29 mouse cellular contexts compared by ENCODE assay signal in the genomic region with DNA sequence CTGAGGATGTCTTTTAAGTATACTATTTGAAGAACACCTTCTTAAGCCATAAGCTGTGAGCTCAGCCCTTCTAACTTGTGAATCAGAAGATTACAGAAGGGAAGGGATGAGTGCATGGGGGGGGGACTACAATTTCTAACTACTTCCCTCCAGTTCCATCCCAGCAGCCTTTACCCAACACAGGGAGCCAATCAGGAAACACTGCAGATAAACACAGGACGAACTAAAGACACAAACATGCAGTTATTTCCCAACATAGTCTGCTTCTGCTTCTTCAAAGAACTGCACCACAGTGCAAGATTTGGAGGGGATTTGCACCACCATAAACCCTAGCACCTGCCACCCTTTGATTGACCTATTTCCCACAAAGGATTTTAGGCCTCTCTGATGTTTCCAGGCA. TPM values are rescaled to one million over a fixed set of nuclear protein-coding genes. Genes with fewer than 3 reads are reported as not detected.
DNase-seq lines count a peak whose midpoint lies in the region; ATAC-seq and TF ChIP-seq lines count a peak whose summit lies in the region.
"Had no signal": no experiment of that assay in that cellular context is flagged by ENCODE, and none has a peak within 500 bp of the region (broad histone marks: within the 10 kb centered on the region; RNA-seq: fewer than 3 reads in every experiment).

No protein-coding gene starts in this region.

- H3K4me3 ChIP-seq in liver, embryonic 13.5 days (replicated peaks) = no peak overlapping the region
- no peak overlapping the region for H3K4me3 ChIP-seq in liver, embryonic 11.5 days (ENCODE audit: low read depth, low read length)
- no peak overlapping the region for H3K4me3 ChIP-seq in liver, postnatal 0 days (ENCODE audit: low read depth, low read length)
- H3K4me3 ChIP-seq: embryonic facial prominence, embryonic 13.5 days; gastrocnemius, adult 2 months; heart, adult 2 months; heart, embryonic 12.5 days; hindbrain, embryonic 12.5 days; lung, embryonic 15.5 days had no signal

- peaks cover 43% of the 10 kb centered on the region for H3K4me1 ChIP-seq in liver, embryonic 13.5 days (replicated peaks)
- peaks cover 16% of the 10 kb centered on the region; the same call in 1 of the 2 replicates for H3K4me1 ChIP-seq in liver, embryonic 11.5 days (replicated peaks; ENCODE audit: control insufficient read depth, insufficient read depth, low read length)
- peaks cover 37% of the 10 kb centered on the region for H3K4me1 ChIP-seq in liver, postnatal 0 days (ENCODE audit: insufficient read depth)
- H3K4me1 ChIP-seq: embryonic facial prominence, embryonic 13.5 days; hindbrain, embryonic 12.5 days had no signal

- ATAC-seq in liver, embryonic 13.5 days (ENCODE audit: low read depth) = no peak
- no peak for ATAC-seq in liver, embryonic 11.5 days (replicated peaks; ENCODE audit: low FRiP score)
- ATAC-seq in liver, postnatal 0 days = no peak
- no peak for ATAC-seq in erythroid progenitor cell, adult 5-6 weeks (replicated peaks; ENCODE audit: low FRiP score, poor library complexity, severe bottlenecking)
- ATAC-seq: forebrain, embryonic 16.5 days; intestine, embryonic 16.5 days had no signal

- H3K9me3 ChIP-seq in liver, embryonic 13.5 days (replicated peaks) = no peaks in the 10 kb centered on the region; the same call in 1 of the 2 replicates
- no peaks in the 10 kb centered on the region for H3K9me3 ChIP-seq in liver, embryonic 11.5 days (ENCODE audit: control insufficient read depth, low read length)
- no peaks in the 10 kb centered on the region for H3K9me3 ChIP-seq in liver, postnatal 0 days (ENCODE audit: low read length)
- H3K9me3 ChIP-seq: embryonic facial prominence, embryonic 13.5 days; hindbrain, embryonic 12.5 days; lung, embryonic 15.5 days had no signal

- H3K36me3 ChIP-seq in liver, embryonic 13.5 days = no peaks in the 10 kb centered on the region
- peaks cover 2% of the 10 kb centered on the region; the same call in 1 of the 2 replicates for H3K36me3 ChIP-seq in liver, embryonic 11.5 days (ENCODE audit: control insufficient read depth, insufficient read depth, low read length)
- no peaks in the 10 kb centered on the region for H3K36me3 ChIP-seq in liver, postnatal 0 days (replicated peaks; ENCODE audit: insufficient read depth, low read length)
- H3K36me3 ChIP-seq: hindbrain, embryonic 12.5 days; lung, embryonic 15.5 days had no signal

- TF ChIP-seq CTCF in liver, postnatal 0 days (IDR thresholded peaks at IDR 0.05; ENCODE audit: low read depth) = no peak

- DNase-seq in liver, embryonic 13.5 days = no peak
- DNase-seq in liver, embryonic 11.5 days (ENCODE audit: low spot score) = no peak
- DNase-seq in thymus, postnatal 14 days = peak; percentile 20
- DNase-seq in thymus, postnatal 10 days (ENCODE audit: low spot score in 2 of 2) = no peak
- DNase-seq in liver, postnatal 0 days = no peak
- no peak for DNase-seq in adrenal gland, adult (ENCODE audit: inconsistent age in 2 of 2, low spot score in 1 of 2)
- DNase-seq: adrenal gland, adult 2 months; adrenal gland, postnatal 36 days; B cell, adult 2 months; cerebellum, adult 8-10 months; cerebellum, postnatal 36 days; gastrocnemius, adult 2 months; gastrocnemius, postnatal 36 days; heart, adult 2 months; kidney, adult 9 months; kidney, postnatal 10 days; layer of hippocampus, adult 9-11 months; lung, postnatal 4 days; midbrain, embryonic 14.5 days; right cerebral cortex, adult 18-20 months; spleen, adult 18-20 months had no signal

- H3K9ac ChIP-seq in liver, embryonic 13.5 days = no peak overlapping the region
- no peak overlapping the region for H3K9ac ChIP-seq in liver, embryonic 11.5 days (ENCODE audit: low read depth, low read length)
- H3K9ac ChIP-seq in liver, postnatal 0 days (replicated peaks) = no peak overlapping the region
- H3K9ac ChIP-seq: embryonic facial prominence, embryonic 13.5 days; heart, embryonic 12.5 days; hindbrain, embryonic 12.5 days; liver, embryonic 14.5 days; lung, embryonic 15.5 days had no signal

- H3K27me3 ChIP-seq in liver, embryonic 13.5 days = no peaks in the 10 kb centered on the region
- no peaks in the 10 kb centered on the region for H3K27me3 ChIP-seq in liver, embryonic 11.5 days (replicated peaks; ENCODE audit: control insufficient read depth, insufficient read depth, low read length)
- H3K27me3 ChIP-seq in liver, postnatal 0 days (ENCODE audit: insufficient read depth, low read length) = no peaks in the 10 kb centered on the region
- H3K27me3 ChIP-seq: embryonic facial prominence, embryonic 13.5 days; heart, embryonic 12.5 days; hindbrain, embryonic 12.5 days; lung, embryonic 15.5 days had no signal

- 71% methylated on average over 1 of the region's 1 CpGs for WGBS in liver, embryonic 13.5 days (ENCODE audit: insufficient replicate concordance)
- 85% methylated on average over 1 of the region's 1 CpGs for WGBS in liver, embryonic 11.5 days
- WGBS in liver, postnatal 0 days (ENCODE audit: insufficient replicate concordance) = 71% methylated on average over 1 of the region's 1 CpGs

- 0 out of 2 replicates have a peak overlapping the region, but pooled peaks have one; percentile 6 for H3K27ac ChIP-seq in liver, embryonic 13.5 days
- H3K27ac ChIP-seq in liver, embryonic 11.5 days (ENCODE audit: low read depth, low read length) = no peak overlapping the region
- peak overlapping the region; percentile 66; the same call in 1 of the 2 replicates for H3K27ac ChIP-seq in liver, postnatal 0 days (ENCODE audit: low read depth)
- H3K27ac ChIP-seq: embryonic facial prominence, embryonic 13.5 days; hindbrain, embryonic 12.5 days; liver, embryonic 14.5 days; lung, embryonic 15.5 days had no signal

- TF ChIP-seq EP300 in liver, postnatal 0 days (IDR thresholded peaks at IDR 0.05; ENCODE audit: low read depth) = no peak

- no peak overlapping the region for H3K4me2 ChIP-seq in liver, embryonic 13.5 days
- H3K4me2 ChIP-seq in liver, embryonic 11.5 days = no peak overlapping the region
- H3K4me2 ChIP-seq in liver, postnatal 0 days (ENCODE audit: low read depth, low read length) = no peak overlapping the region
- H3K4me2 ChIP-seq: embryonic facial prominence, embryonic 13.5 days; heart, embryonic 12.5 days; hindbrain, embryonic 12.5 days; lung, embryonic 15.5 days had no signal

RNA-seq across cellular contexts. Expression of a gene that starts 50.4 kb away (rescaled TPM):
- polyA plus RNA-seq in liver, embryonic 13.5 days (2015; fragmentation: Nextera tagmentation; extraction: Ambion mirVana) = 8.9 and 10.0 TPM in 2 replicates
- polyA plus RNA-seq in liver, embryonic 11.5 days (2014; fragmentation: Nextera tagmentation; extraction: Ambion mirVana) = 24.7 and 26.7 TPM in 2 replicates
- 7.6 and 7.7 TPM in 2 replicates for polyA plus RNA-seq in liver, postnatal 0 days (2015; fragmentation: Nextera tagmentation; extraction: Ambion mirVana)
- total RNA-seq in erythroid progenitor cell, adult 5-6 weeks (2015; ENCODE audit: low replicate concordance) = 38.2 and 62.0 TPM in 2 replicates
- 21.8 and 22.3 TPM in 2 replicates for total RNA-seq in erythroid progenitor cell, adult 5-6 weeks (2017; ENCODE audit: low replicate concordance)
